Mouse (Mus musculus): ENCODE results near the gene Mlana.
A peak's percentile ranks its signal among the peaks of the same experiment; 100 is the strongest.

Gene Mlana

GRCm38 (mm10) chr19:29675562-29676078 is 22.0 kb upstream of the Mlana start:
- DNase-seq (ENCODE audit: low read depth, low spot score): no peak

- DNase-seq (ENCODE audit: low read depth, low spot score): no peak
Observed at GRCm38 (mm10) chr19:29676479-29677193, 21.0 kb upstream of the Mlana start.

DNA sequence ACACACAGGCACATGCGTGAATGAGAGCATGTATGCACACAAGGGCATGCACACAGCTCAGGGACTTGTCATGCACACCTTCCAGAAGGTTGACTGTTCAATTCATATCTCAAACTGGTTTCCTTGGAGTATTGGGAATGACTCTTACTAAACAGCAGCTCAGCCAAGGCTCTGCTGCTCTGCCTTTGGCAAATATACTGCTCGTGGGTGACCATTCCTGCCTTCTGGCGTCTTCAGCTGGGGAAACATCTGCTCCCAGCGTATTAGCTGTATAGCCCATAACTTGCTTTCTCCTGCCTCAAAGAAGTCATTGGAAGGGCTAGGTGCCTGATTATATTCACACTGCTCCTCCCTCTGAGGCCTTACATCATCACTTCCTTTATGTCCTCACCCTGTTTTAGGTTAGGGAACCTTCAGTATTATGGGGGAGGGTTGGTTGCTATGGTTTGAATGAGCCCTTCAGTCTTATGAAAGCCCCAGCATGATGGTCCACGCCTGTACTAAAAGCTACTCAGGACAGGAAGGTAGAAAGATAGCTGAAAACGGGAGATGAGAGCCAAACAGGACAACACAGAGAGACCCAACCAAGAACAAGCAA is 19.3 kb upstream of the Mlana start:
- no peak for DNase-seq (ENCODE audit: low read depth, low spot score)

DNA sequence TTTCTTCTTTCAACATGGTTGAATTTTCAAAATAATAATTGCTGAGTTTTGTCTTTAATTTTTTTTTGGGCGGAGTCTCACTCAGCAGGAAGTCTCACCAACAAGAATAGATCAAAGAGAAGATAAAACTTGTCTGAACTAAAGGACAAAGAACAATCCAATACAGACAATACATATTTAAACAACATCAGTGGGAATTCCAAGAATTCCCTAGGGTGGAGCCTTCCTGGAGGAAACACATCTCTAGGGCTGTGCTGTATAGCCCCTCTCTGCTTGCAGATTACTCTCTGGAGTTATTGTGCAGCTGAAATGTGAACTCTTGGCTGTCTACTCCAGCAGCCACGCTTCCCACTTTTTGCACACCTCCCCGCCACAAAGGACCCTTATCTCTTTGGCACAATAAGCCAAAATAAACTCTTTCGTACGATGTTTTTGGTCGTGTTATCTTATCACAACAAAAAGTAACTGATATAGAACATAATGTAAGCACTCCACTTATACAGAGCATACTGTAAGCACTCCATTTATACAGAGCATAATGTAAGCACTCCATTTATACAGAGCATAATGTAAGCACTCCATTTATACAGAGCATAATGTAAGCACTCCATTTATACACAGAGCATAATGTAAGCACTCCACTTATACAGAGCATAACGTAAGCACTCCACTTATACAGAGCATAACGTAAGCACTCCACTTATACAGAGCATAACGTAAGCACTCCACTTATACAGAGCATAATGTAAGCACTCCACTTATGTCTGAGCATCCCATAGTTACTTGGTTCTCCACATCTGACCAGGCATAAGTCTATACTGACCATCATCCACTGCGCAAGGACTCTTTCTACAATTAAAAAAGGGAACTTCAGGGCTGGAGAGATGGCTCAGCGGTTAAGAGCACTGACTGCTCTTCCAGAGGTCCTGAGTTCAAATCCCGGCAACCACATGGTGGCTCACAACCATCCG is 17.2 kb upstream of the Mlana start:
- no peak for DNase-seq (ENCODE audit: low read depth, low spot score)

GRCm38 (mm10) chr19:29683844-29684540 is 13.6 kb upstream of the Mlana start:
- peak; percentile 87 for DNase-seq (ENCODE audit: low read depth, low spot score)

GRCm38 (mm10) chr19:29695071-29695470 is 2.6 kb upstream of the Mlana start:
- DNase-seq (ENCODE audit: low read depth, low spot score): no peak

DNA sequence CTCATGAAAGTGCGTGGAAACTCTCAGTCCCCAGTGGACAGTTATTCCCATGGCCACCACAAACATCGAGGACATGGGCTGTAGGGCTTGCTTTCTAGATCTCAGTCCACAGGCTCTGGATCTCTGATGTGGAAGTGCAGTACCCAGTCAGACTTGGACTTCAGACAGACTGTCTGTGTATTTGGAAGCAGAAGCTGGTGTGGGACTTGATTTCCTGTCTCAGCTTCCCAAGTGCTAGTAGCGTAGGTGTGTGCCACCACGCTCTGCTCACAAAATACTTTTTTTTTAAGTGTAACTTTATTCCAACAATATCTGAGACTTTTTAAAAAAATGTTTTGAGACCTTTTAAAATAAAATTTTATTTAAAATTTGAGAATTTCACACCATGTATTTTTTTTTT is 1.3 kb upstream of the Mlana start:
- no peak for DNase-seq (ENCODE audit: low read depth, low spot score)

GRCm38 (mm10) chr19:29696840-29697239 is 784 bp upstream of the Mlana start:
- no peak for DNase-seq (ENCODE audit: low read depth, low spot score)

DNA sequence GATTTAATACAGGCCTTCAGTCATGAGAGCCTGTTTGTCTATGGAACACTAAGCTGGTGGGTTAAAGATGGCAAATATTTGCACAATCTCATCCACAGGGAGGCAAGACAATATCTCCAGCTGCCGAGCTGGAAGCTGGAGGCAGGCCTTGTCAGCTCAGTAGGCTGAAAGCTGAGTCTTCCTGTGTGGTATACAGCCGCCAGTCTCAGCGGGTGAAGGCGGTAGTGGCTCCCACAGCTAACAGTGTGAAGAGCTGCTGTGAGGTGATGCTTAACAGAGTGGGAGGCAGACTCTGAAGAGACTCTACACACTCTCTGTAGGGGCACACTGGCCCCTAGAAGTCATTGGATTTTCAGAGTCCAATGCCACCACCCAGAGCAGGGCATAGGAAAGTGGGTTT is 4.1 kb downstream of the Mlana start:
- no peak for DNase-seq (ENCODE audit: low read depth, low spot score)

- no peak for DNase-seq (ENCODE audit: low read depth, low spot score)
Observed at GRCm38 (mm10) chr19:29704436-29704835, 6.8 kb downstream of the Mlana start.

GRCm38 (mm10) chr19:29707314-29707898 is 9.8 kb downstream of the Mlana start:
- DNase-seq (ENCODE audit: low read depth, low spot score): no peak

GRCm38 (mm10) chr19:29708003-29708402 is 10.4 kb downstream of the Mlana start:
- DNase-seq (ENCODE audit: low read depth, low spot score): no peak

DNA sequence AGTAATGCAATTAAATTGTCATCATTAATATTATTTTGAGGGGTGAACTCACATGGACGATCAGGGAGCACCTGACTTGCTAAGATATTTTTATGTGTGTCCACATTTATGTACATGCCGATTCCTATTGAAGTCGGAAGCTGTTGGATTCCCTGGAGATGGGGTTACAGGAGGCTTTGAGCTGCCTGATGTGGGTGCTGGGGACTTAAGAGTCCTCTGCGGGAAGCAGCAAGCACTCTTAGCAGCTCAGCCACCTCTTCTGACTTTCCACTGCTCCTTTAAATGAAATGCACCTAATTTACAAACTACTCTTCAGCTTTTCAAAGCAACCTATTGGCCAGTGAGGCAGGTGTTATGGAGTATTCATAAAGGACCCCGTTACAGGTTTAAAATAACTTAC is 10.8 kb downstream of the Mlana start:
- no peak for DNase-seq (ENCODE audit: low read depth, low spot score)

GRCm38 (mm10) chr19:29709461-29709860 is 11.8 kb downstream of the Mlana start:
- no peak for DNase-seq (ENCODE audit: low read depth, low spot score)

DNA sequence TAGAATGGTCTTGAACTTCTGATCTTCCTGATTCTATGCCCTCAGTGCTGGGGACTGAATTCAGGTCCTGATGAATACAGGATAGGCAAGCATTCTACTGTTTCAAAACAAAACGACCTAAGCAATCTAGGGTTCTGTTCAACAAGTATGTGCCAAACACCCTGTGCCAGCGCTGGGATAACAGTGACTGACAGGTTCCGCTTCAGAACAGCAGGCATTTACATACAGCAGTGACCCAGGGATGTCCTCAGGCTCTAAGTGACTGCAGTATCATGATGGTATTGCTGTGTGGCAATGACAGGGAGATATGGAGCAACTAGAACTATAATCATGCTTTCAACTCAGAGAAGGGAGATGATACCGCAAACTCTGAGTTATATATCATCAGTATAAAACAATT is 15.8 kb downstream of the Mlana start:
- no peak for DNase-seq (ENCODE audit: low read depth, low spot score)

DNA sequence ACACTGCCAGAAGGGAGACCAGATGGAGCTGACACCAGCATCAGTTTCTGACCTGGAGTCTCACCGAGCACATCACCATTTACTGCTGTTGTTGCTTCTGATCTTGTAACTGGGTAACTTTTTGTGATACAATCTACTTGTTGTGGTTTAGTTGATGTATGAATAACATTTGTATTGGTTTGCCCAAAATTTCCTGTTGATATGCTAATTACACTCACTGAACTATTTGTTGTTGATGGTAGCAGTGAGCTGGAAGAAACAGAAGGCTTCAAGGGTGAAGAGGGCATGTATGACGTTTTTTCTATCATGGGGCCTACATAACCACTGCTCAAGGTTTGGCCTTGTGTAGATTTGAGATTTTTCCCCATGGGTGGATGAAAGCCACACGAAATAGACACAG is 20.2 kb downstream of the Mlana start:
- no peak for DNase-seq (ENCODE audit: low read depth, low spot score)

- no peak for DNase-seq (ENCODE audit: low read depth, low spot score)
Observed at GRCm38 (mm10) chr19:29718476-29718875, 20.9 kb downstream of the Mlana start.

DNA sequence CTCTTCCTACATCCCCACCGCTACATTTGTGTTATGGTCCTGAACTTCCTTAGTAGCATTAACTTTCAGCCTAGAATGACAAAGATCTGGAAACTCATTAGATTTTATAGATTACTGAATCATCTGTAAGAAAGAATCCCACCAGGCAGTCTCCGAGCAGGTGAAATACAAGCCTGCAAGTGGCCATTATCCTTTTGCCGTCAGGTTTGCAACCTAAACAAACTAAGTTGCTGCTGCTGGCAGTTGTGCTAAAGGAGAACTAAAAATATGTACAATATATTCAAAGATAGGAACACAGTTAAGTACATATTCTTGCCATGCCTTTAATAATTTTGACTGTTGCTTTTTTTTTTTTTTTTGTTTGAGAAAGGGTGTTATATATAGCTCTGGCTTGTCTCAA is 37.8 kb downstream of the Mlana start:
- no peak for DNase-seq (ENCODE audit: low read depth, low spot score)

- no peak for DNase-seq (ENCODE audit: low read depth, low spot score)
Observed at GRCm38 (mm10) chr19:29739608-29740007, 42.0 kb downstream of the Mlana start.

GRCm38 (mm10) chr19:29740661-29741060 is 43.0 kb downstream of the Mlana start:
- DNase-seq (ENCODE audit: low read depth, low spot score): no peak

GRCm38 (mm10) chr19:29743531-29743930 is 45.9 kb downstream of the Mlana start:
- no peak for DNase-seq (ENCODE audit: low read depth, low spot score)
